Mouse (Mus musculus) stomach, postnatal 0 days (tissue): ENCODE data around the gene S100a10. TPM values are rescaled to one million over a fixed set of nuclear protein-coding genes. Genes with fewer than 3 reads are reported as not detected.

Source experiments
- ATAC-seq: fragments of 200-750 bp; cut with Nextera tagmentation; 2 replicates; pipeline ENCODE4 v1.8.0; 2017; ENCODE audit not compliant: low FRiP score, low TSS enrichment
- DNase-seq: peaks from one replicate; pipeline ENCODE4 v3.0.0-alpha.2; 2016; ENCODE audit warnings: low spot score
- H3K27ac ChIP-seq: fragments of 300-500 bp; sonication (generic); replicated peaks from 2 replicates; pipeline ENCODE4 v1.5.1; 2014; ENCODE audit warnings: mild to moderate bottlenecking, control low read depth
- H3K27me3 ChIP-seq: fragments of 300-500 bp; sonication (generic); 2 replicates; pipeline ENCODE4 v1.6.1; 2014; ENCODE audit warnings: low read length; ENCODE audit not compliant: control insufficient read depth, insufficient read depth
- H3K36me3 ChIP-seq: fragments of 300-500 bp; sonication (generic); 2 replicates; pipeline ENCODE4 v1.6.1; 2014; ENCODE audit warnings: low read length, mixed read lengths; ENCODE audit not compliant: control insufficient read depth, insufficient read depth
- H3K4me1 ChIP-seq: fragments of 300-500 bp; sonication (generic); replicated peaks from 2 replicates; pipeline ENCODE4 v1.6.1; 2014; ENCODE audit warnings: antibody characterized with exemption; ENCODE audit not compliant: control insufficient read depth, insufficient read depth
- H3K4me2 ChIP-seq: fragments of 300-500 bp; sonication (generic); replicated peaks from 2 replicates; pipeline ENCODE4 v1.6.1; 2014; ENCODE audit warnings: low read depth, mild to moderate bottlenecking, control low read depth, moderate library complexity
- H3K4me3 ChIP-seq: fragments of 300-500 bp; sonication (generic); 2 replicates; pipeline ENCODE4 v1.5.1; 2014; ENCODE audit warnings: low read depth, low read length, control low read depth
- H3K9ac ChIP-seq: fragments of 300-500 bp; sonication (generic); 2 replicates; pipeline ENCODE4 v1.6.1; 2014; ENCODE audit warnings: mild to moderate bottlenecking, low read length, control low read depth, mixed read lengths
- H3K9me3 ChIP-seq: fragments of 300-500 bp; sonication (generic); 2 replicates; pipeline ENCODE4 v1.6.1; 2016; ENCODE audit warnings: low read length; ENCODE audit not compliant: control insufficient read depth
- CTCF ChIP-seq: IDR thresholded peaks from 2 replicates; pipeline ENCODE4 v1.5.1; 2016; ENCODE audit warnings: antibody characterized with exemption, low read depth, mild to moderate bottlenecking, moderate library complexity
- EP300 ChIP-seq: optimal IDR thresholded peaks from 2 replicates; pipeline ENCODE3; 2016; ENCODE audit warnings: antibody characterized with exemption
- WGBS: fragments of 180-500 bp; shearing (Covaris S2); extraction: QIAGEN DNeasy Blood & Tissue Kit; methylation state at CpG from one replicate; pipeline ENCODE4 v1.1.7; 2014; 5-methylcytosine and 5-hydroxymethylcytosine counted together
- polyA plus RNA-seq: library from polyadenylated mRNA; unstranded; fragments of >200 nt; fragmentation: Nextera tagmentation; extraction: Ambion mirVana; gene quantifications from 2 replicates; pipeline ENCODE4 v1.2.1, GENCODE M21; 2015

S100a10 gene
- polyA plus RNA-seq, 1 experiment from 2014 or later: 375 TPM

DNA sequence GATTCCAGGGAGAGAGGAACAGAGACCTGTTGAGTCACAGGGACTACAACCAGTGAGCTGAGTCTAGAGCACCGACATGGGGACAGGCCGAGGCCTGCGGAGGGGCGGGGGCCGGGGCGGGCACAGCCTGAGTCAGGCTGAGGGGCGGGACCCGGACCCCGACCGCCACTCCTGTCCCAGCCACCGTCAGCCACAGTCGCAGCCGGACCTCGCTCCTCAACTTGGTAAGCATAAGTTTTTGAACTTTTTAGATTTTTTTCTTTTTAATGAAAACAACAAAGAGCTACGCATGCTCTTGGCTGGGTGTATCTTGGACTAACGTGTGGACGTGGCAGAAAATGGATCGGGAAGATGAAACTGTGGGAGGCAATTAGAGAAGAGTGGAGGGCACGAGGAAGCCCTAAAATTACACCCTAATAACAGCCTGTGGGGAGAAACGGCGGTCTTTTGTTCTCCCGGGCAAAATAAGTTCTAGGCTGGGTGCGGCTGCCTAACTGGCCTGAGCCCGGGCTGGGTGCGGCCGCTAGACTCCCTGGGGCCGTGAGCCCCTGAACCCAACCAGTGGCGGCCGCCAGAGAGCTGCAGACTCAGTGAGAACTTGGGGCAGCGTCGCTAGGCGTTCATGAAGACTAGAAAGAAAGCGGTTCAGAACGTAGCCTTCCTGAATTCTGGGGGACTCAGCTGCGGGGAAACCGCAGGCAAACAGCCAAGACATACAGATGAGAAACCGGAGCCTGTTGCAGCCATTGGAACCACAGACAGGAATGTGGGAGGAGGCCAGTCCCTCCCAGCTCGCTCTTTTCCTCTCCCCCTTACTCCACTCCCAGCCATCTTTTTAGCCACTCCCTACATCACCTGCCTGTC is 34.3 kb upstream of the S100a10 start, which contains the start of gene S100a11:
TSS of gene S100a11 (plus strand) at position 159 of the 864 bp plus-strand sequence.
- WGBS: under 1% methylated on average over 37 of the region's 38 CpGs
- no peaks in the 10 kb centered on the region for H3K36me3 ChIP-seq
- no peaks in the 10 kb centered on the region for H3K9me3 ChIP-seq
- ATAC-seq (peak; percentile 92), DNase-seq (peak; percentile 80)
- H3K9ac ChIP-seq: peak within 1 kb of the TSS; percentile 79
- peaks cover 5% of the 10 kb centered on the region for H3K4me1 ChIP-seq
- H3K27me3 ChIP-seq: no peaks in the 10 kb centered on the region
- TF ChIP-seq EP300: peak; percentile 71
- TF ChIP-seq CTCF: peak; percentile 35; the same call in 1 of the 2 replicates
- H3K4me3 ChIP-seq: peak within 1 kb of the TSS; percentile 72
- H3K4me2 ChIP-seq: peak within 1 kb of the TSS; percentile 49
- H3K27ac ChIP-seq: peak within 1 kb of the TSS; percentile 97

GRCm38 (mm10) chr3:93521462-93522057 is 33.3 kb upstream of the S100a10 start:
- peak overlapping the region; percentile 49 for H3K4me2 ChIP-seq
- no peak for DNase-seq
- peaks cover 5% of the 10 kb centered on the region for H3K4me1 ChIP-seq
- TF ChIP-seq CTCF (no peak), EP300 (no peak)
- ATAC-seq: no peak
- WGBS: 66% methylated on average over 8 of the region's 8 CpGs
- H3K27me3 ChIP-seq: no peaks in the 10 kb centered on the region
- H3K36me3 ChIP-seq: peaks cover 1% of the 10 kb centered on the region; the same call in 1 of the 2 replicates
- H3K4me3 ChIP-seq: peak overlapping the region; percentile 72
- peak overlapping the region; percentile 79; the same call in 1 of the 2 replicates for H3K9ac ChIP-seq
- H3K27ac ChIP-seq: peak overlapping the region; percentile 97
- no peaks in the 10 kb centered on the region for H3K9me3 ChIP-seq

GRCm38 (mm10) chr3:93522611-93523010 is 32.3 kb upstream of the S100a10 start:
- DNase-seq: peak; percentile 64
- H3K9ac ChIP-seq: no peak overlapping the region
- no peaks in the 10 kb centered on the region for H3K27me3 ChIP-seq
- TF ChIP-seq EP300 (no peak), CTCF (peak; percentile 89)
- H3K4me2 ChIP-seq: peak overlapping the region; percentile 37
- H3K4me3 ChIP-seq: peak overlapping the region; percentile 18; the same call in 1 of the 2 replicates
- no peak for ATAC-seq
- peaks cover 5% of the 10 kb centered on the region for H3K4me1 ChIP-seq
- no peak overlapping the region; the same call in 1 of the 2 replicates for H3K27ac ChIP-seq
- no peaks in the 10 kb centered on the region for H3K9me3 ChIP-seq
- H3K36me3 ChIP-seq: peaks cover 4% of the 10 kb centered on the region; the same call in 1 of the 2 replicates
- 22% methylated on average over 7 of the region's 7 CpGs for WGBS

DNA sequence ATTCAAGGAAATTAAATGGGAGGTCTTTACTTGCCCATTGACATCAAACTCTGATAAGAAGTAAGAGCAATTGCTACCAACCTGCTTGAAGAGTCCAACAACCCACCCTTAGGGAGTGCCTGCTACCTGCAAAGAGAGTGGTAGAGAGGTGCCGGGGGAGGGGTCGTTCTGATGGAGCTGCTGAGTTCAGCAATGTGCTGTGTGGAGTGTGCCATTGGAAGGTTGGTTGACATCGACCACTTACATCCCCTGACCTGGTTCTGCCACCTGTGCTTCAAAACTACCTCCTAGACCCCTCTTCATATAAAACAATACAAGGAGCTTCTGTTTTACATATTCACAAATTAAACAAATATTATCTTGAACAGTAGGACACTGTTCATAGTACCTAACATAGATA is 27.6 kb upstream of the S100a10 start:
- H3K4me2 ChIP-seq: no peak overlapping the region

GRCm38 (mm10) chr3:93528807-93529206 is 26.1 kb upstream of the S100a10 start:
- Histone ChIP-seq H3K4me1 (no peaks in the 10 kb centered on the region), H3K36me3 (peaks cover 4% of the 10 kb centered on the region; the same call in 1 of the 2 replicates), H3K9ac (no peak overlapping the region), H3K4me2 (no peak overlapping the region), H3K27me3 (no peaks in the 10 kb centered on the region), H3K4me3 (no peak overlapping the region), H3K27ac (no peak overlapping the region), H3K9me3 (no peaks in the 10 kb centered on the region)
- no peak for DNase-seq
- ATAC-seq: no peak
- TF ChIP-seq EP300 (no peak), CTCF (no peak)
- WGBS: 79% methylated on average over 5 of the region's 5 CpGs

More for the DNA sequence above, 27.6 kb upstream of the S100a10 start:
- no peaks in the 10 kb centered on the region for H3K27me3 ChIP-seq
- TF ChIP-seq EP300 (no peak), CTCF (no peak)
- no peaks in the 10 kb centered on the region for H3K9me3 ChIP-seq
- no peak for DNase-seq
- H3K27ac ChIP-seq: no peak overlapping the region
- H3K9ac ChIP-seq: no peak overlapping the region
- WGBS: 90% methylated on average over 3 of the region's 3 CpGs
- peak; percentile 41; the same call in 1 of the 2 replicates for ATAC-seq
- no peak overlapping the region for H3K4me3 ChIP-seq
- peaks cover 4% of the 10 kb centered on the region; the same call in 1 of the 2 replicates for H3K36me3 ChIP-seq
- H3K4me1 ChIP-seq: no peaks in the 10 kb centered on the region
